Mouse (Mus musculus) hindbrain, postnatal 0 days (tissue): ENCODE measurements at regions not wholly inside any gene's neighbourhood (a gene's known extent, or its start where the extent isn't known, plus 50 kb on each side); places are given as distances from the start of the nearest gene placed in this dataset.

Source experiments
- ATAC-seq: fragments of 200-750 bp; cut with Nextera tagmentation; 2 replicates; pipeline ENCODE4 v1.8.0; 2017; ENCODE audit warnings: mild to moderate bottlenecking, moderate TSS enrichment, moderate library complexity
- DNase-seq: peaks from one replicate; pipeline ENCODE4 v3.0.0-alpha.2; 2015; ENCODE audit warnings: low spot score
- H3K27ac ChIP-seq: fragments of 300-500 bp; sonication (generic); 2 replicates; pipeline ENCODE4 v1.5.1; 2014; ENCODE audit warnings: mild to moderate bottlenecking
- H3K27me3 ChIP-seq: fragments of 300-500 bp; sonication (generic); 2 replicates; pipeline ENCODE4 v1.6.1; 2014; ENCODE audit warnings: low read length, mixed read lengths; ENCODE audit not compliant: insufficient read depth
- H3K36me3 ChIP-seq: fragments of 300-500 bp; sonication (generic); 2 replicates; pipeline ENCODE4 v1.6.1; 2014; ENCODE audit warnings: low read length, mixed read lengths; ENCODE audit not compliant: insufficient read depth
- H3K4me1 ChIP-seq: fragments of 300-500 bp; sonication (generic); 2 replicates; pipeline ENCODE4 v1.6.1; 2014; ENCODE audit warnings: antibody characterized with exemption, low read length, mixed read lengths; ENCODE audit not compliant: insufficient read depth
- H3K4me2 ChIP-seq: fragments of 300-500 bp; sonication (generic); 2 replicates; pipeline ENCODE4 v1.6.1; 2014; ENCODE audit warnings: low read depth, mild to moderate bottlenecking, low read length, moderate library complexity, mixed read lengths
- H3K4me3 ChIP-seq: fragments of 300-500 bp; sonication (generic); 2 replicates; pipeline ENCODE4 v1.5.1; 2014; ENCODE audit warnings: low read length
- H3K9ac ChIP-seq: fragments of 300-500 bp; sonication (generic); replicated peaks from 2 replicates; pipeline ENCODE4 v1.6.1; 2014; ENCODE audit warnings: mild to moderate bottlenecking, low read length, moderate library complexity, mixed read lengths
- H3K9me3 ChIP-seq: fragments of 300-500 bp; sonication (generic); 2 replicates; pipeline ENCODE4 v1.6.1; 2016; ENCODE audit warnings: low read length, mixed read lengths
- CTCF ChIP-seq: IDR thresholded peaks from 2 replicates; pipeline ENCODE4 v1.5.1; 2016; ENCODE audit warnings: antibody characterized with exemption, control low read depth, low read depth
- WGBS: fragments of 180-500 bp; shearing (Covaris S2); extraction: QIAGEN DNeasy Blood & Tissue Kit; methylation state at CpG from one replicate; pipeline ENCODE4 v1.1.7; 2014; 5-methylcytosine and 5-hydroxymethylcytosine counted together

- H3K4me3 ChIP-seq, result no peak overlapping the region
- no peaks in the 10 kb centered on the region for H3K36me3 ChIP-seq
- H3K27ac ChIP-seq, result no peak overlapping the region
- H3K9me3 ChIP-seq, result no peaks in the 10 kb centered on the region
- ATAC-seq (no peak), DNase-seq (no peak)
- TF ChIP-seq CTCF, result no peak
- no peaks in the 10 kb centered on the region for H3K27me3 ChIP-seq
- H3K4me2 ChIP-seq, result no peak overlapping the region
- no peak overlapping the region for H3K9ac ChIP-seq
- WGBS, result 57% methylated on average over 3 of the region's 3 CpGs
- peaks cover 9% of the 10 kb centered on the region for H3K4me1 ChIP-seq
Observed at GRCm38 (mm10) chr8:11909146-11909545, 68.9 kb downstream of the Tex29 start.

GRCm38 (mm10) chr8:11911639-11912450 lies 71.6 kb downstream of the Tex29 start:
- Histone ChIP-seq H3K27me3 (no peaks in the 10 kb centered on the region), H3K4me3 (no peak overlapping the region), H3K4me2 (peak overlapping the region; percentile 17; the same call in 1 of the 2 replicates), H3K36me3 (no peaks in the 10 kb centered on the region), H3K4me1 (peaks cover 18% of the 10 kb centered on the region), H3K9ac (no peak overlapping the region), H3K9me3 (no peaks in the 10 kb centered on the region), H3K27ac (no peak overlapping the region)
- WGBS, result 38% methylated on average over 18 of the region's 18 CpGs
- no peak for TF ChIP-seq CTCF
- DNase-seq, result no peak
- ATAC-seq, result no peak

GRCm38 (mm10) chr8:11912451-11913128 lies 72.3 kb downstream of the Tex29 start:
- H3K4me1 ChIP-seq, result peaks cover 18% of the 10 kb centered on the region
- H3K4me3 ChIP-seq, result no peak overlapping the region
- no peaks in the 10 kb centered on the region for H3K27me3 ChIP-seq
- H3K36me3 ChIP-seq, result no peaks in the 10 kb centered on the region
- H3K4me2 ChIP-seq, result peak overlapping the region; percentile 17
- no peak for TF ChIP-seq CTCF
- no peak for ATAC-seq
- H3K9me3 ChIP-seq, result no peaks in the 10 kb centered on the region
- WGBS, result 17% methylated on average over 17 of the region's 17 CpGs
- no peak overlapping the region for H3K9ac ChIP-seq
- DNase-seq, result no peak
- no peak overlapping the region for H3K27ac ChIP-seq

GRCm38 (mm10) chr8:11913129-11913900 lies 73.0 kb downstream of the Tex29 start:
- Histone ChIP-seq H3K36me3 (no peaks in the 10 kb centered on the region), H3K27me3 (no peaks in the 10 kb centered on the region), H3K9ac (no peak overlapping the region), H3K4me2 (0 out of 2 replicates have a peak overlapping the region, but pooled peaks have one; percentile 17), H3K9me3 (no peaks in the 10 kb centered on the region), H3K4me3 (no peak overlapping the region), H3K27ac (no peak overlapping the region), H3K4me1 (peaks cover 18% of the 10 kb centered on the region)
- DNase-seq (no peak), ATAC-seq (peak; percentile 62)
- TF ChIP-seq CTCF, result no peak
- 42% methylated on average over 12 of the region's 12 CpGs for WGBS

- 20% methylated on average over 7 of the region's 7 CpGs for WGBS
- no peaks in the 10 kb centered on the region for H3K36me3 ChIP-seq
- H3K27ac ChIP-seq, result no peak overlapping the region
- DNase-seq, result no peak
- H3K4me2 ChIP-seq, result peak overlapping the region; percentile 29; the same call in 1 of the 2 replicates
- no peaks in the 10 kb centered on the region for H3K9me3 ChIP-seq
- TF ChIP-seq CTCF, result no peak
- H3K4me3 ChIP-seq, result no peak overlapping the region
- no peak overlapping the region for H3K9ac ChIP-seq
- H3K4me1 ChIP-seq, result peaks cover 18% of the 10 kb centered on the region
- ATAC-seq, result no peak
- H3K27me3 ChIP-seq, result no peaks in the 10 kb centered on the region
Observed at GRCm38 (mm10) chr8:11914131-11914530, 73.9 kb downstream of the Tex29 start.

GRCm38 (mm10) chr8:11914681-11915474 lies 74.6 kb downstream of the Tex29 start:
- Histone ChIP-seq H3K9me3 (no peaks in the 10 kb centered on the region), H3K27me3 (no peaks in the 10 kb centered on the region), H3K4me2 (peak overlapping the region; percentile 29), H3K4me1 (peaks cover 18% of the 10 kb centered on the region), H3K4me3 (0 out of 2 replicates have a peak overlapping the region, but pooled peaks have one; percentile 0), H3K9ac (no peak overlapping the region), H3K27ac (no peak overlapping the region), H3K36me3 (no peaks in the 10 kb centered on the region)
- WGBS, result 28% methylated on average over 19 of the region's 19 CpGs
- TF ChIP-seq CTCF, result no peak
- DNase-seq, result peak; percentile 70
- ATAC-seq, result peak; percentile 25; the same call in 1 of the 2 replicates
